Mouse (Mus musculus) E14TG2a.4 (cell line): Measurements from ENCODE around the gene Zbtb24.

Source experiments
- H3K27me3 ChIP-seq: 2 replicates; pipeline ENCODE4 v1.6.1; 2014; ENCODE audit warnings: low read length, control low read depth; ENCODE audit not compliant: insufficient read depth
- H3K36me3 ChIP-seq: 2 replicates; pipeline ENCODE4 v1.6.1; 2014; ENCODE audit warnings: low read length, control low read depth; ENCODE audit not compliant: insufficient read depth
- H3K4me1 ChIP-seq: replicated peaks from 2 replicates; pipeline ENCODE4 v1.6.1; 2014; ENCODE audit warnings: low read depth, low read length, control low read depth
- H3K4me3 ChIP-seq: replicated peaks from 2 replicates; pipeline ENCODE4 v1.5.1; 2014; ENCODE audit warnings: mild to moderate bottlenecking, low read length
- H3K9me3 ChIP-seq: 2 replicates; pipeline ENCODE4 v1.6.1; 2014; ENCODE audit warnings: low read length, control low read depth
- CTCF ChIP-seq: conservative IDR thresholded peaks from 2 replicates; pipeline ENCODE4 v1.5.1; 2014; ENCODE audit warnings: low read length
- NANOG ChIP-seq: IDR thresholded peaks from 2 replicates; pipeline ENCODE4 v1.6.1; 2014; ENCODE audit warnings: borderline replicate concordance, low read length, mixed read lengths
- POU5F1 ChIP-seq: IDR thresholded peaks from 2 replicates; pipeline ENCODE4 v1.6.1; 2014; ENCODE audit warnings: low read length, borderline replicate concordance

The Zbtb24 gene

GRCm38 (mm10) chr10:41482446-41482845 lies 32.3 kb downstream of the Zbtb24 start:
- Histone ChIP-seq H3K36me3 (peaks cover 91% of the 10 kb centered on the region), H3K4me3 (no peak overlapping the region), H3K9me3 (no peaks in the 10 kb centered on the region), H3K4me1 (peaks cover 62% of the 10 kb centered on the region), H3K27me3 (no peaks in the 10 kb centered on the region)
- no peak for TF ChIP-seq CTCF
- TF ChIP-seq POU5F1, result no peak
- no peak for TF ChIP-seq NANOG

DNA sequence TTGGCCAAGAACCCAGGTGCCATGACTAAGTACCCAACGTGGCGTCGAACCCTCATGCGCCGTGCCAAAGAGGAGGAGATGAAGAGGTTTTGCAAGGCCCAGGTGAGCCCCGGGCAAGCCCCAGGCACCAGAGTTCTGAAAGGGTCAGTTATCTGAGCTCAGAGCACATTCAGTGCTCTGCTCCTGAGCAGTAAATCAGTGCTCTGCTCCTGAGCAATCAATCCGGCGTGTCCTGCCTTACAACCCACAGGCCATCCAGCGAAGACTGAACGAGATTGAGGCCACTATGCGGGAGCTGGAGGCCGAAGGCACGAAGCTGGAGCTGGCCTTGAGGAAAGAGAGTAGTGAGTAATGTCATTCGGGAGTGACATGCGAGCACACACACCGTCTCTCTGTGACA lies 35.6 kb downstream of the Zbtb24 start:
- TF ChIP-seq POU5F1 (no peak), CTCF (no peak), NANOG (no peak)
- no peak overlapping the region for H3K4me3 ChIP-seq
- H3K9me3 ChIP-seq, result no peaks in the 10 kb centered on the region
- no peaks in the 10 kb centered on the region for H3K27me3 ChIP-seq
- peaks cover 79% of the 10 kb centered on the region for H3K36me3 ChIP-seq
- H3K4me1 ChIP-seq, result peaks cover 53% of the 10 kb centered on the region

GRCm38 (mm10) chr10:41486506-41487170 lies 36.5 kb downstream of the Zbtb24 start:
- peaks cover 45% of the 10 kb centered on the region for H3K4me1 ChIP-seq
- no peak overlapping the region for H3K4me3 ChIP-seq
- H3K27me3 ChIP-seq, result no peaks in the 10 kb centered on the region
- no peak for TF ChIP-seq POU5F1
- TF ChIP-seq NANOG, result no peak
- TF ChIP-seq CTCF, result no peak
- no peaks in the 10 kb centered on the region for H3K9me3 ChIP-seq
- H3K36me3 ChIP-seq, result peaks cover 75% of the 10 kb centered on the region

DNA sequence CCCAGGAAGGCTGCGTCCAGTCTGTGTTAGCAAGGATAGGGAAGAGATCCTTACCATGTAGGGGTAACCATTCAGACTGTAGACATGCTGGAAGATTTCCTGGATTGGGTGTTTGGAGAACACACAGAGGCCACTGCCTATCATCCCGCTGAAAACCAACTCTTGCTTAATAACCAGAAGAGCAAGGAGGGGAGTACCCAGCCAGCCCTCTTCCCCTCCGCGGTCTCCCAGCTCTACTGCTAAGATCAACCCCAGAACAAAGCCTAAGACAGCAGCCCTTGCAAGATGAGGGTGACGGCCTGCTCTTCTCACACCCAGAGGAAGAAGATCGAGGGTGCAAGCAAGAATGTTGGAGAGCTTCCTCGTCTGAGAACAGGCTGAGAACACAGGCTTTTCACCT lies 38.7 kb downstream of the Zbtb24 start:
- H3K4me1 ChIP-seq, result peaks cover 35% of the 10 kb centered on the region
- H3K36me3 ChIP-seq, result peaks cover 53% of the 10 kb centered on the region
- H3K4me3 ChIP-seq, result peak overlapping the region; percentile 87
- H3K27me3 ChIP-seq, result no peaks in the 10 kb centered on the region
- no peaks in the 10 kb centered on the region for H3K9me3 ChIP-seq
- no peak for TF ChIP-seq NANOG
- no peak for TF ChIP-seq CTCF
- no peak for TF ChIP-seq POU5F1

GRCm38 (mm10) chr10:41489294-41489693 lies 39.1 kb downstream of the Zbtb24 start:
- no peaks in the 10 kb centered on the region for H3K9me3 ChIP-seq

GRCm38 (mm10) chr10:41489708-41490517 lies 39.7 kb downstream of the Zbtb24 start, which contains the start of the genes Smpd2 and Ppil6:
Gene Smpd2 (minus strand): TSS chr10:41490369.
Gene Ppil6 (plus strand): TSS chr10:41490439.
- Histone ChIP-seq H3K4me1 (peaks cover 35% of the 10 kb centered on the region), H3K27me3 (no peaks in the 10 kb centered on the region), H3K9me3 (no peaks in the 10 kb centered on the region), H3K36me3 (peaks cover 42% of the 10 kb centered on the region), H3K4me3 (peak within 1 kb of the TSS; percentile 87)
- TF ChIP-seq CTCF (no peak), POU5F1 (no peak), NANOG (no peak)

More at GRCm38 (mm10) chr10:41489294-41489693, 39.1 kb downstream of the Zbtb24 start:
- H3K27me3 ChIP-seq, result no peaks in the 10 kb centered on the region
- peak overlapping the region; percentile 87 for H3K4me3 ChIP-seq
- peaks cover 49% of the 10 kb centered on the region for H3K36me3 ChIP-seq
- H3K4me1 ChIP-seq, result peaks cover 35% of the 10 kb centered on the region
- TF ChIP-seq NANOG (no peak), CTCF (no peak), POU5F1 (no peak)

DNA sequence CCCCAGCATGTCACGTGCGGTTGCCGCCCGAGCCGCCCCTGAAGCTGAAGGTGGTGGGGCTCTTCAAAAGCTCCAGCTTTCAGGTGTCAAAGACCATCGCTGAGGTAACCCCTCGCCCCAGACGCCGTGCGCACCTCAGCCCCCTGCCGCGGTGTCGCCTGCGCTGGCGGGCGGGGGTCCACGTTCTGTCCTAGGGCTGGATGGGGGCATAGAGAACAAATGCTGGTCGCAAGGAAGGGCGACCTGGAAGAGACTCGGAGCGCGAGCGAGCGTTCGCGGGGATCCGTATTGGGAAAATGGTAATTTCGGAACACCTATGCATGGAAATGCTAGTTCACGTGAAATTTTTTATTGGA lies 40.3 kb downstream of the Zbtb24 start:
- Histone ChIP-seq H3K27me3 (no peaks in the 10 kb centered on the region), H3K4me3 (peak overlapping the region; percentile 87)
- TF ChIP-seq NANOG, result no peak
- no peak for TF ChIP-seq POU5F1
- TF ChIP-seq CTCF, result no peak

DNA sequence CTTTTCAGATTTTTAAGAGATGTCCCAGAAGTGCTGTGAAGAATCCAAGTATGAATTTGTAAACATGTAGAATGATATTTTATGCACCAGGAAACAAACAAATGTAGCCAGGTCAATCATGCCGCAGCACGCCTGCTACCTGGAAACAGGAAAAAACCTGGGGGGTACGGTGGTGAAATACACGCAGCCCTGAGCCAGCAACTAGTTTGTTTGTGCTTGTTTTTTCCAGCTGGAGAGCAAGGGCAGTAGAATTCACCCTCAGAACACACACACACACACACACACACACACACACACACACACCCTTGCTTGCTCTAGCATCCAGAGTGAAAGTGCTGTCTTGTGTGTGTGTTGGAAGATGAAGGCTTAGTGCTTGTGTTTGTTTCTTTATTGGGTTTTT lies 40.9 kb downstream of the Zbtb24 start:
- Histone ChIP-seq H3K9me3 (no peaks in the 10 kb centered on the region), H3K27me3 (no peaks in the 10 kb centered on the region), H3K4me3 (no peak overlapping the region), H3K36me3 (peaks cover 30% of the 10 kb centered on the region), H3K4me1 (peaks cover 35% of the 10 kb centered on the region)
- no peak for TF ChIP-seq NANOG
- no peak for TF ChIP-seq POU5F1
- TF ChIP-seq CTCF, result no peak

More for the DNA sequence above, 40.3 kb downstream of the Zbtb24 start:
- Histone ChIP-seq H3K36me3 (peaks cover 37% of the 10 kb centered on the region), H3K4me1 (peaks cover 35% of the 10 kb centered on the region), H3K9me3 (no peaks in the 10 kb centered on the region)
